Mouse (Mus musculus) stomach, postnatal 0 days (tissue): ENCODE data around the gene Tgfb1.

Experiments used
- CTCF ChIP-seq: IDR thresholded peaks from 2 replicates; pipeline ENCODE4 v1.5.1; 2016; ENCODE audit warnings: antibody characterized with exemption, low read depth, mild to moderate bottlenecking, moderate library complexity
- EP300 ChIP-seq: optimal IDR thresholded peaks from 2 replicates; pipeline ENCODE3; 2016; ENCODE audit warnings: antibody characterized with exemption

DNA sequence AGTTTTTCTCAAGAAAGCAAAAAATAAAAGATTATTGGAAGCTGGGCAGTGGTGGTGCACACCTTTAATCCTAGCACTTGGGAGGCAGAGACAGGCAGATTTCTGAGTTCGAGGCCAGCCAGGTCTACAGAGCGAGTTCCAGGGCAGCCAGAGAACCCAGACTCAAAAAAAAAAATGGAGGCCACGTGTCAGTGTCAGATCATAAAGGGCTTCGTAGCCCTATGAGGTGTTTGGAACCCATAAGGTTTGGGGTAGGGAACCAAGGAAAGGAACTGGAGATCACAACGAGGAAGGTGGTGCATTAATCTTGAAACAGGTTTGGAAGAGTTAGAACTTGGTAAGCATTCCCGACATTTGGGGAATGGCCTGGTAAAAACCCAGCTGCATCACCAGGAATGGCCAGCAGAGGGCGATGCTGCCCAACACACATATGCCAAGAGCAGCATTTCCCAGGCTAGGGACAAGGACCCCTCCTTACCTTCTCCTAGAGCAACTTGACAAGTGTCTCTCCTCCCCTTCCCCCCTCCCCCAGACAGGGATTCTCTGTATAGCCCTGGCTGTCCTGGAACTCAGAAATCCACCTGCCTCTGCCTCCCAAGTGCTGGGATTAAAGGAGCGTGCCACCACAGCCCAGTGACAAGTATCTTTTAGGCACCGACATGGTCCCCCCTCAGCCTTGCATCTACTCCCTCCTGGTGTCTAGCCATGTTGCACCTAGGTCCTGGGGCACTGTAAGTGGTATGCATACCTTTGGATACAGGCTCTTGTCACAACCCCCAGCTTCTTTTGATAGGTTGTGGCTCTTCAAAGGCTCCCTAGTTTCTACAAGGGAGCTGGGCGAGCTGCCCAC, 33.2 kb downstream of the Tgfb1 start:
- TF ChIP-seq EP300 (no peak), CTCF (peak; percentile 93)
